Mouse (Mus musculus): ENCODE data around the gene Myo1c.

DNA sequence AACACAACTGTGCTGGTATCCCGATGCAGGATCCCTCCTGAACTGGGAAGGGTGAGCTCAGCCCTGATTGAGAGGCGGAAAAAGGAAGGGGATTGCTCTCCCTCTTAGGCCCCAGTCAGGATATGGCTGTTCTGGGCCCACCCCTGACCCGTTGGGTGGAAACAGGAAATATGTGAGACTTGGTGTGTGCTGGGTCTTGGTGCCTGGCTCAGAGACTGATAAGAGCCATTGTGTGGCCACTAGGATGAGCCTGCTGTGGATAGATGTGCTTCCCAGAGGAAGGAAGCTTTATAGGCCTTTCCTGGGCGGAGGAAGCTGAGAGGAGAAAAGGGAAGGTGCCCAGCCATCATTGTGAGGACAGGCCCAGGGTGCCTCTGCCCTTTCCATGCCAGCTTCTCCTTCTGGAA lies 1.1 kb upstream of the Myo1c start:
- TF ChIP-seq CTCF (conservative IDR thresholded peaks at IDR 0.05; ENCODE audit: low read length): no peak
- TF ChIP-seq NANOG (IDR thresholded peaks at IDR 0.05; ENCODE audit: borderline replicate concordance, low read length): no peak
- TF ChIP-seq POU5F1 (IDR thresholded peaks at IDR 0.05; ENCODE audit: borderline replicate concordance, low read length): no peak
